Mouse (Mus musculus) hindbrain, postnatal 0 days (tissue): ENCODE measurements around the gene Hist1h2bg. TPM values are rescaled to one million over a fixed set of nuclear protein-coding genes. Genes with fewer than 3 reads are reported as not detected.
"Not testable (repeated sequence)": the region's sequence is repeated elsewhere in the genome, so short reads cannot be mapped to it uniquely, and the experiment has no call there.

ENCODE experiments used
- ATAC-seq: fragments of 200-750 bp; cut with Nextera tagmentation; 2 replicates; pipeline ENCODE4 v1.8.0; 2017; ENCODE audit warnings: mild to moderate bottlenecking, moderate TSS enrichment, moderate library complexity
- DNase-seq: peaks from one replicate; pipeline ENCODE4 v3.0.0-alpha.2; 2015; ENCODE audit warnings: low spot score
- H3K27ac ChIP-seq: fragments of 300-500 bp; sonication (generic); 2 replicates; pipeline ENCODE4 v1.5.1; 2014; ENCODE audit warnings: mild to moderate bottlenecking
- H3K27me3 ChIP-seq: fragments of 300-500 bp; sonication (generic); 2 replicates; pipeline ENCODE4 v1.6.1; 2014; ENCODE audit warnings: low read length, mixed read lengths; ENCODE audit not compliant: insufficient read depth
- H3K36me3 ChIP-seq: fragments of 300-500 bp; sonication (generic); 2 replicates; pipeline ENCODE4 v1.6.1; 2014; ENCODE audit warnings: low read length, mixed read lengths; ENCODE audit not compliant: insufficient read depth
- H3K4me1 ChIP-seq: fragments of 300-500 bp; sonication (generic); 2 replicates; pipeline ENCODE4 v1.6.1; 2014; ENCODE audit warnings: antibody characterized with exemption, low read length, mixed read lengths; ENCODE audit not compliant: insufficient read depth
- H3K4me2 ChIP-seq: fragments of 300-500 bp; sonication (generic); 2 replicates; pipeline ENCODE4 v1.6.1; 2014; ENCODE audit warnings: low read depth, mild to moderate bottlenecking, low read length, moderate library complexity, mixed read lengths
- H3K4me3 ChIP-seq: fragments of 300-500 bp; sonication (generic); 2 replicates; pipeline ENCODE4 v1.5.1; 2014; ENCODE audit warnings: low read length
- H3K9ac ChIP-seq: fragments of 300-500 bp; sonication (generic); replicated peaks from 2 replicates; pipeline ENCODE4 v1.6.1; 2014; ENCODE audit warnings: mild to moderate bottlenecking, low read length, moderate library complexity, mixed read lengths
- H3K9me3 ChIP-seq: fragments of 300-500 bp; sonication (generic); 2 replicates; pipeline ENCODE4 v1.6.1; 2016; ENCODE audit warnings: low read length, mixed read lengths
- CTCF ChIP-seq: IDR thresholded peaks from 2 replicates; pipeline ENCODE4 v1.5.1; 2016; ENCODE audit warnings: antibody characterized with exemption, control low read depth, low read depth
- WGBS: fragments of 180-500 bp; shearing (Covaris S2); extraction: QIAGEN DNeasy Blood & Tissue Kit; methylation state at CpG from one replicate; pipeline ENCODE4 v1.1.7; 2014; 5-methylcytosine and 5-hydroxymethylcytosine counted together
- polyA plus RNA-seq: library from polyadenylated mRNA; unstranded; fragments of >200 nt; fragmentation: Nextera tagmentation; extraction: Ambion mirVana; gene quantifications from 2 replicates; pipeline ENCODE4 v1.2.1, GENCODE M21; 2015
- total RNA-seq: library from RNA; depleted of rRNA; stranded (reverse); fragments of >200 nt; gene quantifications from 2 replicates; pipeline ENCODE4 v1.2.3, GENCODE M21; 2014

Hist1h2bg gene
- total and polyA plus RNA-seq, 2 experiments from 2014 or later, result 2.6 to 1,151 TPM

- peak; percentile 69 for ATAC-seq
Measured at GRCm38 (mm10) chr13:23575271-23575851, 4.2 kb downstream of the Hist1h2bg start, which contains the start of gene Hist1h3d. Gene Hist1h3d (plus strand): TSS chr13:23575763.

GRCm38 (mm10) chr13:23575864-23576313, 4.7 kb downstream of the Hist1h2bg start:
- peak overlapping the region; percentile 42; the same call in 1 of the 2 replicates for H3K9ac ChIP-seq
- not testable (repeated sequence) for H3K36me3 ChIP-seq, H3K9me3 ChIP-seq, ATAC-seq, DNase-seq, H3K4me1 ChIP-seq, H3K27me3 ChIP-seq
- peak overlapping the region; percentile 32 for H3K4me3 ChIP-seq
- 0% methylated on average over 13 of the region's 40 CpGs for WGBS
- peak overlapping the region; percentile 70 for H3K27ac ChIP-seq
- H3K4me2 ChIP-seq, result peak overlapping the region; percentile 52

More at GRCm38 (mm10) chr13:23575271-23575851, 4.2 kb downstream of the Hist1h2bg start, which contains the start of gene Hist1h3d:
- peak within 1 kb of the TSS; percentile 52 for H3K4me2 ChIP-seq
- peak within 1 kb of the TSS; percentile 32 for H3K4me3 ChIP-seq
- H3K27ac ChIP-seq, result peak within 1 kb of the TSS; percentile 70
- DNase-seq, result peak; percentile 88
- WGBS, result under 1% methylated on average over 18 of the region's 18 CpGs
- H3K4me1 ChIP-seq, result peaks cover 3% of the 10 kb centered on the region; the same call in 1 of the 2 replicates
- no peak for TF ChIP-seq CTCF
- H3K9me3 ChIP-seq, result no peaks in the 10 kb centered on the region
- peak within 1 kb of the TSS; percentile 42; the same call in 1 of the 2 replicates for H3K9ac ChIP-seq
- H3K36me3 ChIP-seq, result no peaks in the 10 kb centered on the region
- no peaks in the 10 kb centered on the region for H3K27me3 ChIP-seq

DNA sequence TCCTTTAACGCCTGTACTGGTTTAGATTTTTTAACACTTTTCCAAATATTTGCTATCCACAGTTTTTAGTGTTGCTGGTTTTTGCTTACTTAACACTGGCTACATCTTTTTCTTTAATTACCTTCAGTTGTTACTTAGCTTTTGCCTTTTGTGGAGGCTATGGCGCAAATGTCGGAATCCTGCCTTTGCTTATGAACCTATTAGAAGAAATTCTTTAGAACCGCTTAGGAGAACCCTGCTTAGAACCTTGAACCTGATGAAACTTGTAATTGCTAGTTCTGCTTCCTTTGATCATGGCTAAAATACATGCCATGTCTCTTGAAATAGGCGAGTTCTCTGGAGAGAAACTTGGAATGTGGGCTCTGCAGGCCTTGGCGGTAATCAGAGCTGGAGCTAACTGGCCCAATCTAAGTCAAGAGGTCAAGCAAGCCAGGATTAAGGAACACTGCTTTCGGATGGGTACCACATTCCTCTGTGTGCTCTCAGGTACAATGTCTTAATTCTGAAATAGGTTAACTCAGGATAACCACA, 5.2 kb downstream of the Hist1h2bg start:
- ATAC-seq, result no peak
- Histone ChIP-seq H3K4me2 (peak overlapping the region; percentile 52), H3K9me3 (no peaks in the 10 kb centered on the region), H3K36me3 (no peaks in the 10 kb centered on the region), H3K27me3 (no peaks in the 10 kb centered on the region), H3K9ac (peak overlapping the region; percentile 42; the same call in 1 of the 2 replicates), H3K4me3 (peak overlapping the region; percentile 32), H3K4me1 (0 out of 2 replicates have a peak, but pooled peaks cover 3% of the 10 kb centered on the region), H3K27ac (peak overlapping the region; percentile 70)
- no peak for DNase-seq
- no peak for TF ChIP-seq CTCF
- WGBS, result 8% methylated on average over 7 of the region's 7 CpGs

DNA sequence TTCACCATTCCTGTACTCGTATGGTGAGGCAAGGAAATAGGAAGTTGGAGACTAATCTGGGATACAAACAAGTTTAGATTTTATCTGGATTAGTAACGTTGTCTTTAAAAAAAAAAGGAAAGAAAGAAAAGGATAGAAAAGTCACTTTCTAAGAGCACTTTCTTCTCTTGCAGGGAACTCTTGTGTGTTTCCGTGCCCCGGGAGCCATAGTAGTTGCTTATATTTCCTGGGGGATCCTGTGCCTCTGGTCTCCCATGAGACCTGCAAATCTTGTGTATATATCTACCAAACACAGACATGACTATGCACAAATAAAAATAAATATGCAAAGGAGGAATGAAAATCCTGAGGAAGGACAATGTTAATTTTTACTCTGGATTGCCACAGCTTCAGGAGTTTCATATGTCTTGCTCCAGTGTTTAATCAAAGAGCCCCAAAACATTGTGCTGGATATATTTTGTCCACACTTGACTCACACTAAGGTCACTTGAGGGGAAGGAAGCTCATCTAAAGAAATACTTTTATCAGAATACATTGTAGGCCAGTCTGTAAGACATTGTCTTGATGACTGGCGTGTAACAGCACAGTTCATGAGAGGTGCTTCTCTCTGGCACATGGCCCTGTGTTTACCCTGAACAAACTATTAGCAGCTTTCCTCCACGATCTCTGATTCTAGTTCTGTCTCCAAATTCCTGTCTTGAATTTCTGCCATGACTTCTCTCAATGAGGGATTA, 5.9 kb downstream of the Hist1h2bg start:
- no peaks in the 10 kb centered on the region for H3K36me3 ChIP-seq
- ATAC-seq (no peak), DNase-seq (no peak)
- WGBS, result 55% methylated on average over 6 of the region's 6 CpGs
- no peaks in the 10 kb centered on the region for H3K27me3 ChIP-seq
- no peaks in the 10 kb centered on the region for H3K9me3 ChIP-seq
- peak overlapping the region; percentile 42; the same call in 1 of the 2 replicates for H3K9ac ChIP-seq
- H3K4me1 ChIP-seq, result 0 out of 2 replicates have a peak, but pooled peaks cover 7% of the 10 kb centered on the region
- no peak overlapping the region for H3K27ac ChIP-seq
- peak overlapping the region; percentile 52 for H3K4me2 ChIP-seq
- H3K4me3 ChIP-seq, result no peak overlapping the region
- TF ChIP-seq CTCF, result no peak

GRCm38 (mm10) chr13:23577835-23578234, 6.6 kb downstream of the Hist1h2bg start:
- H3K36me3 ChIP-seq, result no peaks in the 10 kb centered on the region
- no peak for DNase-seq
- no peaks in the 10 kb centered on the region for H3K9me3 ChIP-seq
- no peak overlapping the region for H3K4me3 ChIP-seq
- H3K4me2 ChIP-seq, result no peak overlapping the region
- no peak for TF ChIP-seq CTCF
- no peak overlapping the region for H3K27ac ChIP-seq
- H3K27me3 ChIP-seq, result no peaks in the 10 kb centered on the region
- WGBS, result 92% methylated on average over 1 of the region's 1 CpGs
- 0 out of 2 replicates have a peak, but pooled peaks cover 7% of the 10 kb centered on the region for H3K4me1 ChIP-seq
- H3K9ac ChIP-seq, result no peak overlapping the region
- no peak for ATAC-seq

DNA sequence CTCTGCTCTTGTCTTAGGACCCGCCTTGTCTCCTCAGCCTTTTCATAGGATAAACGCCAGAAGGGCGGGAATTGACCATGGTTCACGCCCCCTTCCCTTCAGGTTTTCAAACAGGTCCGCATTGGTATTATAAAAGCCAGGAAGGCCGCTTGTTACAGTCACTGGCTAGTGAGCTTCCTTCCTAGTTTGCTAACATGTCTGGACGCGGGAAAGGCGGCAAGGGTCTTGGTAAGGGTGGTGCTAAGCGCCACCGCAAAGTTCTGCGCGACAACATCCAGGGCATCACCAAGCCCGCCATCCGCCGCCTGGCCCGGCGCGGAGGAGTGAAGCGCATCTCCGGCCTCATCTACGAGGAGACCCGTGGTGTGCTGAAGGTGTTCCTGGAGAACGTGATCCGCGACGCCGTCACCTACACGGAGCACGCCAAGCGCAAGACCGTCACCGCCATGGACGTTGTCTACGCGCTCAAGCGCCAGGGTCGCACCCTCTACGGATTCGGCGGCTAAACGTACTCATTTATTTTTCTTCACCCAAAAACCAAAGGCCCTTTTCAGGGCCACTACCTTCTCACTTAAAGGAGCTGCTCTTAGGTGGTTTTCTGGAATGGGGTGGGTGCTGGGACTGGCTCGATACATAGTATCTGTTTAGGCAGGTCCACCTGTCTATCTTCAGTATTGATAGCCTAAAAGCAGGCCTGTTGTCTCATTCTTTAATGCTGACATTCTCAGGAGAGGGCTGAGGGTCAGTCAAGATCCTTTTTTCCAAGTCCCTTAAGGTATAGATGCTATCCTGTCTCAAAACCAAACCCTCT, 10.4 kb downstream of the Hist1h2bg start, which contains the start of gene Hist1h4d:
TSS of gene Hist1h4d (plus strand) at position 191 of the 811 bp plus-strand sequence.
- peaks cover 8% of the 10 kb centered on the region; the same call in 1 of the 2 replicates for H3K4me1 ChIP-seq
- H3K4me3 ChIP-seq, result peak within 1 kb of the TSS; percentile 45
- DNase-seq (peak; percentile 98), ATAC-seq (peak; percentile 93)
- no peaks in the 10 kb centered on the region for H3K9me3 ChIP-seq
- under 1% methylated on average over 43 of the region's 43 CpGs for WGBS
- H3K9ac ChIP-seq, result peak within 1 kb of the TSS; percentile 56
- no peaks in the 10 kb centered on the region for H3K36me3 ChIP-seq
- no peaks in the 10 kb centered on the region for H3K27me3 ChIP-seq
- H3K27ac ChIP-seq, result peak within 1 kb of the TSS; percentile 67
- TF ChIP-seq CTCF, result no peak
- H3K4me2 ChIP-seq, result peak within 1 kb of the TSS; percentile 77
